Mouse (Mus musculus) frontal cortex, postnatal 10 days (tissue): ENCODE results near the gene Adra2c.

Experiments
- DNase-seq, 2 experiments: peaks; one replicate each; pipeline ENCODE4 v3.0.0; 2022; ENCODE audit warnings: low spot score in 2 of 2, mixed read lengths in 1 of 2

Gene Adra2c

GRCm38 (mm10) chr5:35311738-35312250 lies 33.7 kb downstream of the Adra2c start:
- DNase-seq = no peak

- no peak for DNase-seq
These were observed 35.2 kb downstream of the Adra2c start for GRCm38 (mm10) chr5:35313231-35313821.

- DNase-seq = no peak
These were observed 35.9 kb downstream of the Adra2c start for GRCm38 (mm10) chr5:35313826-35314586.

- DNase-seq = no peak
These were observed 36.5 kb downstream of the Adra2c start for GRCm38 (mm10) chr5:35314629-35315028.

- no peak for DNase-seq
These were observed 37.1 kb downstream of the Adra2c start for GRCm38 (mm10) chr5:35315204-35315603.

- peak; percentile 39 to 50 for DNase-seq
These were observed 42.5 kb downstream of the Adra2c start for GRCm38 (mm10) chr5:35320650-35321049.

- no peak for DNase-seq
These were observed 52.7 kb downstream of the Adra2c start for GRCm38 (mm10) chr5:35330822-35331221.
